Mouse (Mus musculus) hindbrain, embryonic 16.5 days (tissue): Measurements from ENCODE around the gene Ndufa13. TPM values are rescaled to one million over a fixed set of nuclear protein-coding genes. Genes with fewer than 3 reads are reported as not detected.

Experiments used
- ATAC-seq: fragments of 200-750 bp; cut with Nextera tagmentation; 2 replicates; pipeline ENCODE4 v1.8.0; 2017; ENCODE audit warnings: moderate TSS enrichment, moderate library complexity
- H3K27ac ChIP-seq: fragments of 300-500 bp; sonication (generic); 2 replicates; pipeline ENCODE4 v1.5.1; 2014; ENCODE audit warnings: low read depth, mild to moderate bottlenecking, control low read depth, low read length, moderate library complexity
- H3K27me3 ChIP-seq: fragments of 300-500 bp; sonication (generic); replicated peaks from 2 replicates; pipeline ENCODE4 v1.6.1; 2014; ENCODE audit warnings: low read length; ENCODE audit not compliant: control insufficient read depth, insufficient read depth
- H3K36me3 ChIP-seq: fragments of 300-500 bp; sonication (generic); 2 replicates; pipeline ENCODE4 v1.6.1; 2014; ENCODE audit warnings: mild to moderate bottlenecking, low read length, moderate library complexity, mixed read lengths; ENCODE audit not compliant: control insufficient read depth, insufficient read depth
- H3K4me1 ChIP-seq: fragments of 300-500 bp; sonication (generic); 2 replicates; pipeline ENCODE4 v1.6.1; 2014; ENCODE audit warnings: low read depth, low read length; ENCODE audit not compliant: control insufficient read depth, insufficient read depth
- H3K4me2 ChIP-seq: fragments of 300-500 bp; sonication (generic); 2 replicates; pipeline ENCODE4 v1.6.1; 2014; ENCODE audit warnings: mild to moderate bottlenecking, low read length, control low read depth, moderate library complexity
- H3K4me3 ChIP-seq: fragments of 300-500 bp; sonication (generic); 2 replicates; pipeline ENCODE4 v1.5.1; 2014; ENCODE audit warnings: mild to moderate bottlenecking, low read length, control low read depth, moderate library complexity
- H3K9ac ChIP-seq: fragments of 300-500 bp; sonication (generic); 2 replicates; pipeline ENCODE4 v1.6.1; 2014; ENCODE audit warnings: low read depth, mild to moderate bottlenecking, control low read depth, low read length, moderate library complexity
- H3K9me3 ChIP-seq: fragments of 300-500 bp; sonication (generic); 2 replicates; pipeline ENCODE4 v1.6.1; 2014; ENCODE audit warnings: mild to moderate bottlenecking, low read length, moderate library complexity; ENCODE audit not compliant: control insufficient read depth
- WGBS: fragments of 180-500 bp; shearing (Covaris S2); extraction: QIAGEN DNeasy Blood & Tissue Kit; methylation state at CpG from one replicate; pipeline ENCODE4 v1.1.7; 2014; 5-methylcytosine and 5-hydroxymethylcytosine counted together
- polyA plus RNA-seq: library from polyadenylated mRNA; unstranded; fragments of >200 nt; fragmentation: Nextera tagmentation; extraction: Ambion mirVana; gene quantifications from 2 replicates; pipeline ENCODE4 v1.2.1, GENCODE M21; 2015

Ndufa13 gene
- polyA plus RNA-seq, 1 experiment from 2014 or later = 216 TPM

- Histone ChIP-seq H3K27me3 (peaks cover 31% of the 10 kb centered on the region), H3K9ac (no peak overlapping the region), H3K36me3 (no peaks in the 10 kb centered on the region), H3K27ac (no peak overlapping the region), H3K4me2 (no peak overlapping the region), H3K4me1 (peaks cover 7% of the 10 kb centered on the region; the same call in 1 of the 2 replicates), H3K4me3 (no peak overlapping the region), H3K9me3 (no peaks in the 10 kb centered on the region; the same call in 1 of the 2 replicates)
- 90% methylated on average over 4 of the region's 4 CpGs for WGBS
- ATAC-seq = no peak
These were observed 25.0 kb downstream of the Ndufa13 start for GRCm38 (mm10) chr8:69877396-69877795.

- no peak overlapping the region for H3K9ac ChIP-seq
- 72% methylated on average over 10 of the region's 10 CpGs for WGBS
- H3K27ac ChIP-seq = no peak overlapping the region
- no peaks in the 10 kb centered on the region for H3K9me3 ChIP-seq
- no peak overlapping the region for H3K4me2 ChIP-seq
- no peaks in the 10 kb centered on the region for H3K36me3 ChIP-seq
- H3K4me3 ChIP-seq = no peak overlapping the region
- H3K4me1 ChIP-seq = peaks cover 5% of the 10 kb centered on the region; the same call in 1 of the 2 replicates
- H3K27me3 ChIP-seq = peaks cover 27% of the 10 kb centered on the region
- ATAC-seq = no peak
These were observed 25.4 kb downstream of the Ndufa13 start for GRCm38 (mm10) chr8:69876967-69877366.

GRCm38 (mm10) chr8:69876097-69876496 lies 26.3 kb downstream of the Ndufa13 start:
- H3K36me3 ChIP-seq = 0 out of 2 replicates have a peak, but pooled peaks cover 3% of the 10 kb centered on the region
- no peaks in the 10 kb centered on the region; the same call in 1 of the 2 replicates for H3K4me1 ChIP-seq
- H3K27me3 ChIP-seq = peaks cover 18% of the 10 kb centered on the region
- H3K9me3 ChIP-seq = no peaks in the 10 kb centered on the region
- no peak for ATAC-seq
- H3K27ac ChIP-seq = no peak overlapping the region
- no peak overlapping the region for H3K9ac ChIP-seq
- H3K4me2 ChIP-seq = no peak overlapping the region
- no peak overlapping the region for H3K4me3 ChIP-seq
- WGBS = 54% methylated on average over 10 of the region's 10 CpGs

GRCm38 (mm10) chr8:69874654-69875053 lies 27.7 kb downstream of the Ndufa13 start:
- Histone ChIP-seq H3K36me3 (0 out of 2 replicates have a peak, but pooled peaks cover 3% of the 10 kb centered on the region), H3K9me3 (no peaks in the 10 kb centered on the region), H3K4me2 (no peak overlapping the region), H3K9ac (no peak overlapping the region), H3K27me3 (peaks cover 5% of the 10 kb centered on the region), H3K4me1 (no peaks in the 10 kb centered on the region), H3K27ac (no peak overlapping the region), H3K4me3 (no peak overlapping the region)
- 81% methylated on average over 13 of the region's 13 CpGs for WGBS
- ATAC-seq = no peak

GRCm38 (mm10) chr8:69874155-69874554 lies 28.2 kb downstream of the Ndufa13 start:
- 13% methylated on average over 9 of the region's 9 CpGs for WGBS

GRCm38 (mm10) chr8:69870907-69871306 lies 31.5 kb downstream of the Ndufa13 start:
- Histone ChIP-seq H3K27ac (no peak overlapping the region), H3K4me3 (no peak overlapping the region), H3K36me3 (0 out of 2 replicates have a peak, but pooled peaks cover 3% of the 10 kb centered on the region), H3K4me2 (no peak overlapping the region), H3K27me3 (no peaks in the 10 kb centered on the region), H3K4me1 (no peaks in the 10 kb centered on the region), H3K9ac (no peak overlapping the region), H3K9me3 (no peaks in the 10 kb centered on the region)
- 87% methylated on average over 6 of the region's 6 CpGs for WGBS
- no peak for ATAC-seq

More at GRCm38 (mm10) chr8:69874155-69874554, 28.2 kb downstream of the Ndufa13 start:
- no peak overlapping the region for H3K27ac ChIP-seq
- H3K36me3 ChIP-seq = 0 out of 2 replicates have a peak, but pooled peaks cover 3% of the 10 kb centered on the region
- no peak overlapping the region for H3K4me2 ChIP-seq
- H3K4me1 ChIP-seq = no peaks in the 10 kb centered on the region
- H3K9ac ChIP-seq = no peak overlapping the region
- no peak overlapping the region for H3K4me3 ChIP-seq
- ATAC-seq = no peak
- no peaks in the 10 kb centered on the region for H3K9me3 ChIP-seq
- no peaks in the 10 kb centered on the region for H3K27me3 ChIP-seq

GRCm38 (mm10) chr8:69870003-69870765 lies 32.2 kb downstream of the Ndufa13 start:
- Histone ChIP-seq H3K9ac (no peak overlapping the region), H3K4me3 (no peak overlapping the region), H3K4me1 (no peaks in the 10 kb centered on the region), H3K27me3 (no peaks in the 10 kb centered on the region), H3K4me2 (no peak overlapping the region), H3K36me3 (0 out of 2 replicates have a peak, but pooled peaks cover 3% of the 10 kb centered on the region), H3K9me3 (no peaks in the 10 kb centered on the region), H3K27ac (no peak overlapping the region)
- no peak for ATAC-seq
- WGBS = 86% methylated on average over 11 of the region's 11 CpGs

- Histone ChIP-seq H3K36me3 (0 out of 2 replicates have a peak, but pooled peaks cover 3% of the 10 kb centered on the region), H3K27ac (no peak overlapping the region), H3K4me2 (no peak overlapping the region), H3K9ac (no peak overlapping the region), H3K4me3 (no peak overlapping the region), H3K4me1 (no peaks in the 10 kb centered on the region), H3K27me3 (no peaks in the 10 kb centered on the region), H3K9me3 (no peaks in the 10 kb centered on the region)
- 87% methylated on average over 5 of the region's 5 CpGs for WGBS
- ATAC-seq = no peak
These were observed 34.5 kb downstream of the Ndufa13 start for GRCm38 (mm10) chr8:69867696-69868326.

- WGBS = 87% methylated on average over 5 of the region's 5 CpGs
- Histone ChIP-seq H3K9me3 (no peaks in the 10 kb centered on the region), H3K27me3 (no peaks in the 10 kb centered on the region), H3K9ac (no peak overlapping the region), H3K36me3 (peaks cover 4% of the 10 kb centered on the region), H3K4me1 (no peaks in the 10 kb centered on the region), H3K4me3 (no peak overlapping the region), H3K27ac (no peak overlapping the region), H3K4me2 (no peak overlapping the region)
- no peak for ATAC-seq
These were observed 38.2 kb downstream of the Ndufa13 start for GRCm38 (mm10) chr8:69864180-69864579.
